Mouse (Mus musculus) thymus, postnatal 36 days (tissue): Measurements from ENCODE around the gene Slc6a19.

Experiments
- DNase-seq, 2 experiments: peaks; one replicate each; pipeline ENCODE4 v3.0.0; 2022; ENCODE audit warnings: mixed read lengths in 2 of 2

Slc6a19 gene

GRCm38 (mm10) chr13:73712228-73712627, 7.6 kb upstream of the Slc6a19 start:
- DNase-seq: no peak

GRCm38 (mm10) chr13:73711803-73712202, 7.1 kb upstream of the Slc6a19 start:
- no peak for DNase-seq

GRCm38 (mm10) chr13:73711221-73711620, 6.6 kb upstream of the Slc6a19 start:
- no peak for DNase-seq

- DNase-seq: peak in 1 of 2 experiments; percentile 15
These were observed 4.8 kb upstream of the Slc6a19 start for GRCm38 (mm10) chr13:73709491-73709890.

GRCm38 (mm10) chr13:73703486-73703885, 1.2 kb downstream of the Slc6a19 start:
- peak; percentile 53 to 55 for DNase-seq

GRCm38 (mm10) chr13:73702776-73703175, 1.9 kb downstream of the Slc6a19 start:
- peak; percentile 58 to 71 for DNase-seq

- DNase-seq: no peak
These were observed 3.3 kb downstream of the Slc6a19 start for GRCm38 (mm10) chr13:73701161-73701883.

- no peak for DNase-seq
These were observed 4.1 kb downstream of the Slc6a19 start for GRCm38 (mm10) chr13:73700554-73700953.

GRCm38 (mm10) chr13:73699714-73700113, 5.0 kb downstream of the Slc6a19 start:
- no peak for DNase-seq

- DNase-seq: no peak
These were observed 8.1 kb downstream of the Slc6a19 start for GRCm38 (mm10) chr13:73696529-73696928.

GRCm38 (mm10) chr13:73694972-73695371, 9.7 kb downstream of the Slc6a19 start:
- no peak for DNase-seq

- no peak for DNase-seq
These were observed 11.3 kb downstream of the Slc6a19 start for GRCm38 (mm10) chr13:73693333-73693732.

- DNase-seq: peak; percentile 90 to 91
These were observed 12.3 kb downstream of the Slc6a19 start for GRCm38 (mm10) chr13:73692249-73692868.

GRCm38 (mm10) chr13:73688934-73689333, 15.7 kb downstream of the Slc6a19 start:
- peak; percentile 68 to 84 for DNase-seq

- no peak for DNase-seq
These were observed 17.1 kb downstream of the Slc6a19 start for GRCm38 (mm10) chr13:73687601-73688000.

- DNase-seq: no peak
These were observed 19.2 kb downstream of the Slc6a19 start for GRCm38 (mm10) chr13:73685502-73685901.

- no peak for DNase-seq
These were observed 20.3 kb downstream of the Slc6a19 start for GRCm38 (mm10) chr13:73684412-73684811.

- DNase-seq: no peak
These were observed 21.0 kb downstream of the Slc6a19 start for GRCm38 (mm10) chr13:73683682-73684081.

- no peak for DNase-seq
These were observed 22.4 kb downstream of the Slc6a19 start for GRCm38 (mm10) chr13:73682226-73682625.

- no peak for DNase-seq
These were observed 24.3 kb downstream of the Slc6a19 start for GRCm38 (mm10) chr13:73680394-73680793.

- DNase-seq: no peak
These were observed 25.4 kb downstream of the Slc6a19 start for GRCm38 (mm10) chr13:73679311-73679710.

GRCm38 (mm10) chr13:73677853-73678252, 26.8 kb downstream of the Slc6a19 start, which contains the start of gene Slc6a18:
Slc6a18 (minus strand) TSS chr13:73678023.
- DNase-seq: no peak

- DNase-seq: no peak
These were observed 29.5 kb downstream of the Slc6a19 start for GRCm38 (mm10) chr13:73675161-73675560.

- no peak for DNase-seq
These were observed 44.4 kb downstream of the Slc6a19 start for GRCm38 (mm10) chr13:73660163-73660695.
